Mouse (Mus musculus): ENCODE results near the gene Wdr26. TPM values are rescaled to one million over a fixed set of nuclear protein-coding genes. Genes with fewer than 3 reads are reported as not detected.

The Wdr26 gene
- total RNA-seq, 2 experiments from 2014 or later, result 871 to 1,326 TPM

- no peak for ATAC-seq (replicated peaks; ENCODE audit: low FRiP score, poor library complexity, severe bottlenecking)
These were observed 12.4 kb downstream of the Wdr26 start for GRCm38 (mm10) chr1:181199446-181199845.

GRCm38 (mm10) chr1:181188925-181189324 is 22.9 kb downstream of the Wdr26 start:
- ATAC-seq (replicated peaks; ENCODE audit: low FRiP score, poor library complexity, severe bottlenecking), result no peak

GRCm38 (mm10) chr1:181170210-181170609 is 41.6 kb downstream of the Wdr26 start:
- ATAC-seq (replicated peaks; ENCODE audit: low FRiP score, poor library complexity, severe bottlenecking), result no peak

GRCm38 (mm10) chr1:181168377-181168776 is 43.4 kb downstream of the Wdr26 start:
- ATAC-seq (replicated peaks; ENCODE audit: low FRiP score, poor library complexity, severe bottlenecking), result no peak

GRCm38 (mm10) chr1:181167816-181168215 is 44.0 kb downstream of the Wdr26 start:
- no peak for ATAC-seq (replicated peaks; ENCODE audit: low FRiP score, poor library complexity, severe bottlenecking)

GRCm38 (mm10) chr1:181151541-181151940 is 60.3 kb downstream of the Wdr26 start:
- no peak for ATAC-seq (replicated peaks; ENCODE audit: low FRiP score, poor library complexity, severe bottlenecking)

- ATAC-seq (replicated peaks; ENCODE audit: low FRiP score, poor library complexity, severe bottlenecking), result peak; percentile 94
These were observed 60.8 kb downstream of the Wdr26 start for GRCm38 (mm10) chr1:181150827-181151534.

- ATAC-seq (replicated peaks; ENCODE audit: low FRiP score, poor library complexity, severe bottlenecking), result peak; percentile 31
These were observed 61.4 kb downstream of the Wdr26 start for GRCm38 (mm10) chr1:181150431-181150826.

GRCm38 (mm10) chr1:181149373-181150017 is 62.3 kb downstream of the Wdr26 start:
- no peak for ATAC-seq (replicated peaks; ENCODE audit: low FRiP score, poor library complexity, severe bottlenecking)

GRCm38 (mm10) chr1:181148540-181148939 is 63.3 kb downstream of the Wdr26 start:
- no peak for ATAC-seq (replicated peaks; ENCODE audit: low FRiP score, poor library complexity, severe bottlenecking)

GRCm38 (mm10) chr1:181146187-181146586 is 65.6 kb downstream of the Wdr26 start:
- ATAC-seq (replicated peaks; ENCODE audit: low FRiP score, poor library complexity, severe bottlenecking), result no peak

- ATAC-seq (replicated peaks; ENCODE audit: low FRiP score, poor library complexity, severe bottlenecking), result no peak
These were observed 66.8 kb downstream of the Wdr26 start for GRCm38 (mm10) chr1:181144966-181145365.

- ATAC-seq (replicated peaks; ENCODE audit: low FRiP score, poor library complexity, severe bottlenecking), result peak; percentile 94
These were observed 67.6 kb downstream of the Wdr26 start, which contains the start of the genes Nvl and Cnih4 for GRCm38 (mm10) chr1:181143950-181144836. TSS of gene Nvl (minus strand) at chr1:181144204. TSS of gene Cnih4 (plus strand) at chr1:181144693.

- peak; percentile 23; the same call in 1 of the 2 replicates for ATAC-seq (replicated peaks; ENCODE audit: low FRiP score, poor library complexity, severe bottlenecking)
These were observed 68.2 kb downstream of the Wdr26 start for GRCm38 (mm10) chr1:181143609-181143949.

GRCm38 (mm10) chr1:181138730-181139129 is 73.1 kb downstream of the Wdr26 start:
- no peak for ATAC-seq (replicated peaks; ENCODE audit: low FRiP score, poor library complexity, severe bottlenecking)

GRCm38 (mm10) chr1:181131915-181132314 is 79.9 kb downstream of the Wdr26 start:
- ATAC-seq (replicated peaks; ENCODE audit: low FRiP score, poor library complexity, severe bottlenecking), result no peak

- ATAC-seq (replicated peaks; ENCODE audit: low FRiP score, poor library complexity, severe bottlenecking), result no peak
These were observed 85.0 kb downstream of the Wdr26 start for GRCm38 (mm10) chr1:181126766-181127165.

- ATAC-seq (replicated peaks; ENCODE audit: low FRiP score, poor library complexity, severe bottlenecking), result no peak
These were observed 85.9 kb downstream of the Wdr26 start for GRCm38 (mm10) chr1:181125916-181126315.

GRCm38 (mm10) chr1:181124145-181124544 is 87.7 kb downstream of the Wdr26 start:
- no peak for ATAC-seq (replicated peaks; ENCODE audit: low FRiP score, poor library complexity, severe bottlenecking)

Measured in erythroblast, adult 5-6 weeks (primary cell).